Mouse (Mus musculus) forebrain, embryonic 16.5 days (tissue): ENCODE data around the gene Apold1. TPM values are rescaled to one million over a fixed set of nuclear protein-coding genes. Genes with fewer than 3 reads are reported as not detected.

Experiments
- ATAC-seq: fragments of 200-750 bp; cut with Nextera tagmentation; 2 replicates; pipeline ENCODE4 v1.8.0; 2017; ENCODE audit warnings: mild to moderate bottlenecking, moderate library complexity
- H3K27ac ChIP-seq: fragments of 300-500 bp; sonication (generic); 2 replicates; pipeline ENCODE4 v1.5.1; 2014; ENCODE audit warnings: low read length, control low read depth
- H3K27me3 ChIP-seq: fragments of 300-500 bp; sonication (generic); replicated peaks from 2 replicates; pipeline ENCODE4 v1.6.1; 2014; ENCODE audit warnings: low read length; ENCODE audit not compliant: control insufficient read depth, insufficient read depth
- H3K36me3 ChIP-seq: fragments of 300-500 bp; sonication (generic); 2 replicates; pipeline ENCODE4 v1.6.1; 2014; ENCODE audit not compliant: control insufficient read depth, insufficient read depth
- H3K4me1 ChIP-seq: fragments of 300-500 bp; sonication (generic); replicated peaks from 2 replicates; pipeline ENCODE4 v1.6.1; 2014; ENCODE audit warnings: low read length; ENCODE audit not compliant: control insufficient read depth, insufficient read depth
- H3K4me2 ChIP-seq: fragments of 300-500 bp; sonication (generic); 2 replicates; pipeline ENCODE4 v1.6.1; 2014; ENCODE audit warnings: mild to moderate bottlenecking, low read length, control low read depth
- H3K4me3 ChIP-seq: fragments of 300-500 bp; sonication (generic); replicated peaks from 2 replicates; pipeline ENCODE4 v1.5.1; 2014; ENCODE audit warnings: mild to moderate bottlenecking, low read length, control low read depth
- H3K9ac ChIP-seq: fragments of 300-500 bp; sonication (generic); replicated peaks from 2 replicates; pipeline ENCODE4 v1.6.1; 2014; ENCODE audit warnings: low read depth, low read length, control low read depth
- H3K9me3 ChIP-seq: fragments of 300-500 bp; sonication (generic); 2 replicates; pipeline ENCODE4 v1.6.1; 2016; ENCODE audit warnings: low read length; ENCODE audit not compliant: control insufficient read depth
- WGBS: fragments of 180-500 bp; shearing (Covaris S2); extraction: QIAGEN DNeasy Blood & Tissue Kit; methylation state at CpG from one replicate; pipeline ENCODE4 v1.1.7; 2014; 5-methylcytosine and 5-hydroxymethylcytosine counted together
- polyA plus RNA-seq: library from polyadenylated mRNA; unstranded; fragments of >200 nt; fragmentation: Nextera tagmentation; extraction: Ambion mirVana; gene quantifications from 2 replicates; pipeline ENCODE4 v1.2.1, GENCODE M21; 2015

Gene Apold1
- polyA plus RNA-seq, 1 experiment from 2014 or later: 4.2 TPM

DNA sequence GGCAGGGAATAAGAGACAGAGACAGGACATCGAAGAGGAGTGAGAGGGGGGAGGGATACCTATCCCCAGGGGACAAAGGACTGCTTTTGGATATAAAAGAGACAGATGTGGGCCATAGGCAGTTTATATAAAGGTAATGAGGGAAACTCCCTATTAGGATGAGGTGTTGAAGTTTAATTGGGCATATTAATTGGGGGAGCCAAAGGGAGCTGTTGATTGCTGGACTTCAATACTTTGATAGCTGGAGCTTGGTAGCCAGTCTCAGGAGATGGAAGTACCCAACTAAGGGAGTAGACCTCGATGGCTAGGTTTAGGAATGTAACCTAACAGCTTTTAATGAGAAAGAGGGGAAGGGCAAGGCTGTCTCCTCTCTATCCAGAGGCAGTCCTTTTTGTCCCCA lies 17.6 kb upstream of the Apold1 start:
- H3K4me2 ChIP-seq: no peak overlapping the region
- 44% methylated on average over 2 of the region's 2 CpGs for WGBS
- H3K9me3 ChIP-seq: no peaks in the 10 kb centered on the region
- no peaks in the 10 kb centered on the region for H3K36me3 ChIP-seq
- H3K9ac ChIP-seq: no peak overlapping the region
- peaks cover 12% of the 10 kb centered on the region for H3K4me1 ChIP-seq
- H3K4me3 ChIP-seq: no peak overlapping the region
- H3K27ac ChIP-seq: no peak overlapping the region
- no peaks in the 10 kb centered on the region for H3K27me3 ChIP-seq
- no peak for ATAC-seq

DNA sequence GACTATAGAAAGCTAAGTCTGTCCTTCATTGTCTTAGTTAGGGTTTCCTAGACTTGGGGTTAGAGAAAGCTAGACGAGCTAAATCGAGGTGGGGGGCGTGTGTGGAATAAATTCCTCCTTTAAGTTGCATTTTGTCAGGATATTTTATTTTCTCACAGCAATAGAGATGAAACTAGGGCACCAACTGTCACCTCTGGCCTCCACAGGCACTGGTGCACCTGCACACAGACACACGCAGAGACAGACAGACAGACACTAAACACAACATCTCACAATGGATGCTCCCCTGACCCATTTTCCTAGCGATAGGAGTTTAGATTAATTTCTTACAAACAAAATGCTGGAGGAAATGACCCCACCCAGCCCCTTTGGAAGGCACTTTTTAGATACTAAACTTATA lies 14.8 kb upstream of the Apold1 start:
- Histone ChIP-seq H3K9ac (no peak overlapping the region), H3K36me3 (no peaks in the 10 kb centered on the region), H3K4me2 (no peak overlapping the region), H3K4me3 (no peak overlapping the region), H3K27me3 (no peaks in the 10 kb centered on the region), H3K27ac (no peak overlapping the region), H3K4me1 (0 out of 2 replicates have a peak, but pooled peaks cover 4% of the 10 kb centered on the region), H3K9me3 (no peaks in the 10 kb centered on the region)
- ATAC-seq: no peak
- 84% methylated on average over 5 of the region's 5 CpGs for WGBS

DNA sequence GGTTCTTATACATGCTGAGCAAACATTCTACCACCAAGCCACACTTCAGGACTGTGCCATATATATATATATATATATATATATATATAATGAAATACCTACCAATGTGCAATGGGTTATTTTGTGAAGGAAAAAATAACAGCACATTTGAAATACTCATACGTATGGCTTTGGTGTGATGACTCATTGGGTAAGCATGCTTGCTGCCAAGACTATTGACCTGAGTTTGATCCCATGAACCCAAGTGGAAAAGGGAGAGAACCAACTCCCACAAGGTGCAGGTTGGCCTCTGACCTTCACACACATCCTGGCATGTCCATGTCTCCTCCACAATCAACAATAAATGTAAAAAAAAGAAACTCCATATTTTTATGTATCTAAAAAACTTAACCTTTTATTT lies 13.2 kb upstream of the Apold1 start:
- no peaks in the 10 kb centered on the region for H3K9me3 ChIP-seq
- no peak overlapping the region for H3K4me3 ChIP-seq
- no peak overlapping the region for H3K27ac ChIP-seq
- no peak overlapping the region for H3K9ac ChIP-seq
- H3K27me3 ChIP-seq: no peaks in the 10 kb centered on the region
- no peak for ATAC-seq
- WGBS: 89% methylated on average over 1 of the region's 1 CpGs
- H3K4me2 ChIP-seq: no peak overlapping the region
- H3K4me1 ChIP-seq: no peaks in the 10 kb centered on the region
- no peaks in the 10 kb centered on the region for H3K36me3 ChIP-seq

DNA sequence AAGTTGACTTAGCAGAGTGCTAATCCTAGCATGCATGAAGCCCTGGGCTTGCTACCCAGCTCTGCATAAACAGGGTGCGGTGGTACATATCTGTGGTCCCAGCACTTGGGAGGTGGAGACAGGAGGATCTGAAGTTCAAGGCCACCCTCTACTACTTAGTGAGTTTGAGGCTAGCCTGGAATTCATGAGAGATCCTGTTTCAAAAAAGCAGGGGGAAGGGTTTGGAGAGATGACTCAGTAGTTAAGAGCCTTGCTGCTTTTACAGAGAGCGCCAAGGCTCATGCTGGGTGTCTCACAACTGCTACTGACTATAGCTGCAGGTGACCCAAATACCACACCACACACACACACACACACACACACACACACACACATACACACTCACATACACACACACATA lies 12.0 kb upstream of the Apold1 start:
- no peak for ATAC-seq
- Histone ChIP-seq H3K9ac (no peak overlapping the region), H3K4me2 (no peak overlapping the region), H3K4me3 (no peak overlapping the region), H3K27me3 (no peaks in the 10 kb centered on the region), H3K9me3 (no peaks in the 10 kb centered on the region), H3K36me3 (no peaks in the 10 kb centered on the region), H3K4me1 (no peaks in the 10 kb centered on the region), H3K27ac (no peak overlapping the region)
- WGBS: 97% methylated on average over 2 of the region's 2 CpGs

DNA sequence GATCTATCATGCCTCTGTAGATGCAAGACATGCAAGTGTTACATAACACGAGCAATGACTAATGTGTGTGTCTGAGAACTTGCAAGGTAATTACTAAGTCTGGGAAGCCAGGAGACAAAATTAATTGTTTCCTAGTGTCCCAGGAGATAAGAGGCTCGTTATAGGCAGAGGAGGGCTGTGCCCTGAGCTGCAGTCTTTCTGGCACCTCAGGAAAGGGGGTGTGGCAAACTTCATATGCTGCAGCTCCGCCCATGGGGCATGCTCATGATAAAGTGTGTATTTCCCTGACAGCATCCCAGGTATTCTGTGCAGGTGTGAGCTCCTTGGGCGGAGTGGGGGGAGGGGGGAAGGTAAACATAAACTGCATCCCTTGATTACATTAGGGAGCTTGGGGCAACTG lies 9.4 kb upstream of the Apold1 start:
- Histone ChIP-seq H3K36me3 (no peaks in the 10 kb centered on the region), H3K4me2 (no peak overlapping the region), H3K4me1 (no peaks in the 10 kb centered on the region), H3K9ac (no peak overlapping the region), H3K9me3 (no peaks in the 10 kb centered on the region), H3K27ac (no peak overlapping the region), H3K27me3 (no peaks in the 10 kb centered on the region), H3K4me3 (no peak overlapping the region)
- WGBS: 50% methylated on average over 4 of the region's 4 CpGs
- ATAC-seq: no peak

DNA sequence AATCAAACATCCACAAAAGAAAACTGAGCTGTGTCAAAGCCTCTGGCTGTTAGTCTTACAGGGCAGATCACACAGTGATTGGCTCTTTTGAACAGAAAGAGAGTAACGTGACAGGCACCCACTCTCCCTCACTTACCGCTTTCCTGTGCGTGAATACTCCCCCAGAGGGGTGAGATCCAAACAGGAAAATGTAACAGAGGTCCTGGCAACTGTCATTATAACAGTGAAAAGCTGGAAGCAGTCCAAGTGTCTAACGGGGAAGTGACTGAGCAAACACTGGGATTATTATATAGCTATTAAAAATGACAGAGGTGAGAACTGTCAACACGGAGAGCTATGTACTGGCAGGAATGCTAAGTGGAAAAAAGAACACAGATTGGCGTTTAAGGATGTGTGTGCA lies 4.9 kb upstream of the Apold1 start:
- H3K4me2 ChIP-seq: no peak overlapping the region
- 16% methylated on average over 6 of the region's 6 CpGs for WGBS
- H3K36me3 ChIP-seq: no peaks in the 10 kb centered on the region
- no peak overlapping the region for H3K4me3 ChIP-seq
- H3K27me3 ChIP-seq: no peaks in the 10 kb centered on the region
- H3K9me3 ChIP-seq: no peaks in the 10 kb centered on the region
- peaks cover 5% of the 10 kb centered on the region for H3K4me1 ChIP-seq
- H3K27ac ChIP-seq: no peak overlapping the region
- peak; percentile 76 for ATAC-seq
- no peak overlapping the region for H3K9ac ChIP-seq

DNA sequence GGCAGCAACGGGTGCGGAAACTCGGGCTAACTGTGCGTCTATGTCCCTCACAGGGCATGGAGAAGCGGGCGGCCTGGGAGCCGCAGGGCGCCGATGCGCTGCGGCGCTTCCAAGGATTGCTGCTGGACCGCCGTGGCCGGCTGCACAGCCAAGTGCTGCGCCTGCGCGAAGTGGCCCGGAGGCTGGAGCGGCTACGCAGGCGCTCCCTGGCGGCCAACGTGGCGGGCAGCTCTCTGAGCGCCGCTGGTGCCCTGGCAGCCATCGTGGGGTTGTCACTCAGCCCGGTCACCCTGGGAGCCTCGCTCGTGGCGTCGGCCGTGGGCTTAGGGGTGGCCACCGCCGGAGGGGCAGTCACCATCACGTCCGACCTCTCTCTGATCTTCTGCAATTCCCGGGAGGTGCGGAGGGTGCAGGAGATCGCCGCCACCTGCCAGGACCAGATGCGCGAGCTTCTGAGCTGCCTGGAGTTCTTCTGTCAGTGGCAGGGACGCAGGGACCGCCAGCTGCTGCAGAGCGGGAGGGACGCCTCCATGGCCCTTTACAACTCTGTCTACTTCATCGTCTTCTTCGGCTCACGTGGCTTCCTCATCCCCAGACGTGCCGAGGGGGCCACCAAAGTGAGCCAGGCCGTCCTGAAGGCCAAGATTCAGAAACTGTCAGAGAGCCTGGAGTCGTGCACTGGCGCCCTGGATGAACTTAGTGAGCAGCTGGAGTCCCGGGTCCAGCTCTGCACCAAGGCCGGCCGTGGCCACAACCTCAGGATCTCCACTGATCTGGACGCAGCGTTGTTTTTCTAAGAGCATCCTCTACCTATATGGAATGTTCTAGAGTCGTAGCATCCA lies 2.2 kb downstream of the Apold1 start:
- peak overlapping the region; percentile 65 for H3K9ac ChIP-seq
- no peaks in the 10 kb centered on the region for H3K36me3 ChIP-seq
- peak overlapping the region; percentile 95 for H3K4me2 ChIP-seq
- H3K27ac ChIP-seq: peak overlapping the region; percentile 11; the same call in 1 of the 2 replicates
- no peaks in the 10 kb centered on the region for H3K9me3 ChIP-seq
- H3K27me3 ChIP-seq: no peaks in the 10 kb centered on the region
- peaks cover 15% of the 10 kb centered on the region for H3K4me1 ChIP-seq
- 3% methylated on average over 55 of the region's 62 CpGs for WGBS
- peak overlapping the region; percentile 74 for H3K4me3 ChIP-seq
- peak; percentile 93 for ATAC-seq

DNA sequence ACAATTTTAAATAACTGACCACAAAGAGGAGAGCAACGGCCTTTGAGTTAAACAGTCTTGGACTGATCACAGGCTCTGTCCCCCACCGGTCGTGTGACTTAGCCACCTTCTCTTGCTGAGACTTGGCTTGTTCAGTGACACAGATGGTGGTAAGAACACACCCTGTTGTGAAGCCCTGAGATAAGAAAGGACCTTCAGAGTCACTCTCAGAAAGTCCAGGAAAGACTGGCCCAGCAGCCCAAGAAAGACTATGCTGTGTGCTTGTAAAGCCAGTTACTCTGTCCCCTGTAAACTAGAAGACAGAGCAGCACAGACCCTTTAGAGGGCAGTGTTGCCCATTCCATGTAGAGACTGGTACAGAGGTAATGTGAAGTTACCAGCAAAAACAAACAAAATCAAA lies 3.2 kb downstream of the Apold1 start:
- H3K4me2 ChIP-seq: no peak overlapping the region
- 66% methylated on average over 3 of the region's 3 CpGs for WGBS
- no peaks in the 10 kb centered on the region for H3K36me3 ChIP-seq
- H3K27me3 ChIP-seq: no peaks in the 10 kb centered on the region
- H3K9me3 ChIP-seq: no peaks in the 10 kb centered on the region
- no peak overlapping the region for H3K4me3 ChIP-seq
- H3K9ac ChIP-seq: no peak overlapping the region
- H3K4me1 ChIP-seq: peaks cover 15% of the 10 kb centered on the region
- ATAC-seq: no peak
- no peak overlapping the region for H3K27ac ChIP-seq

DNA sequence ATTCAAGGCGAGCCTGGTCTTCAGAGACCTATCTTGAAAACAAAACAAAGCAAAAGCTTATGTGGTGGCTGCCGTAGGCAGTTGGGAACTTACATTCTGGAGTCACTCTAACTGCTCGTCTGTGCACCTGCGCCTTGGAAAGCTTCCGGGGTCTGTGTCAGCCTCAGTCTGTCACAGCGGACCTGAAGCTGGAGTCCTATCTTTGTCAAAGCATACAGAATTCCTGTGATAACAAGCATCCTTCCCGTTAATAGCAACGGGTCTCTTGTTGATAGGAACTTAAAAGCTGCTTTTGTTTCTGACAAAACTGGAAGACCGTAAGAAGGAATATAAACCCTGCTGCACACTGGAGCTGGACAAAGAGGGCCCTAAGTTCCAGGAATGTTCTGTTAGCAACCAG lies 6.9 kb downstream of the Apold1 start:
- no peak overlapping the region for H3K9ac ChIP-seq
- H3K4me3 ChIP-seq: no peak overlapping the region
- H3K4me1 ChIP-seq: peaks cover 7% of the 10 kb centered on the region
- H3K9me3 ChIP-seq: no peaks in the 10 kb centered on the region
- ATAC-seq: no peak
- H3K4me2 ChIP-seq: no peak overlapping the region
- no peaks in the 10 kb centered on the region for H3K27me3 ChIP-seq
- H3K36me3 ChIP-seq: no peaks in the 10 kb centered on the region
- no peak overlapping the region for H3K27ac ChIP-seq
- 70% methylated on average over 9 of the region's 9 CpGs for whole genome bisulfite sequencing

DNA sequence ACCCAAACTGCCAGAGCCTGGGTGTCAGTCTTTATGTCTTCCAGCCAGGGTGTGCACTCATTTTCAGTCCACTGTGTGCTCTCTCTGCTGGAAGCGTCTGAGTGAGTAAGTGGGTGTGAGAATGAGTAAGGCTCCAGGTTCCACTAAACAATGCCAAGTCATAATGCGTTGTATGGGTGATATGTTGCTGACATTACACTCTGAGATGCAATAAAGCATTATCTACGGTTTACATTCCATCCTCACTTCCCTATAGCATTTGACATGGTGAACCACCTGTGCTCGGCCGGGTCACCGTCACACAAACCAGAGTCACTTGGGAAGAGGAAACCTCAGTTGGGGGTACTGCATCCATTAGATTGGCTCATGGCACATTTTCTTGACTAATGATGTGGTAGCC lies 9.2 kb downstream of the Apold1 start:
- H3K4me2 ChIP-seq: no peak overlapping the region
- H3K27me3 ChIP-seq: no peaks in the 10 kb centered on the region
- H3K27ac ChIP-seq: no peak overlapping the region
- H3K4me3 ChIP-seq: no peak overlapping the region
- no peak overlapping the region for H3K9ac ChIP-seq
- no peaks in the 10 kb centered on the region for H3K36me3 ChIP-seq
- no peaks in the 10 kb centered on the region for H3K9me3 ChIP-seq
- no peak for ATAC-seq
- no peaks in the 10 kb centered on the region for H3K4me1 ChIP-seq
- 93% methylated on average over 6 of the region's 6 CpGs for WGBS
